19 mouse cellular contexts compared by ENCODE assay signal in genomic region chr5:76023011-76023773, GRCm38 (mm10). TPM values are rescaled to one million over a fixed set of nuclear protein-coding genes. Genes with fewer than 3 reads are reported as not detected.
A peak's percentile ranks its signal among the peaks of the same experiment; 100 is the strongest.
DNase-seq lines count a peak whose midpoint lies in the region; ATAC-seq and TF ChIP-seq lines count a peak whose summit lies in the region.
"Had no signal": no experiment of that assay in that cellular context is flagged by ENCODE, and none has a peak within 500 bp of the region (broad histone marks: within the 10 kb centered on the region; RNA-seq: fewer than 3 reads in every experiment).

No protein-coding gene starts in this region.

- H3K36me3 ChIP-seq in heart, embryonic 14.5 days (ENCODE audit: control insufficient read depth, insufficient read depth, low read length), result no peaks in the 10 kb centered on the region
- H3K36me3 ChIP-seq in lung, postnatal 0 days (ENCODE audit: insufficient read depth, low read length), result no peaks in the 10 kb centered on the region
- no peaks in the 10 kb centered on the region for H3K36me3 ChIP-seq in hindbrain, embryonic 14.5 days (replicated peaks; ENCODE audit: control insufficient read depth, insufficient read depth)
- no peaks in the 10 kb centered on the region for H3K36me3 ChIP-seq in midbrain, embryonic 10.5 days
- H3K36me3 ChIP-seq: embryonic facial prominence, embryonic 10.5 days; hindbrain, embryonic 15.5 days; liver, embryonic 12.5 days had no signal

- TF ChIP-seq EP300 in lung, postnatal 0 days (IDR thresholded peaks at IDR 0.05), result peak; percentile 57; the same call in 1 of the 2 replicates

- H3K27ac ChIP-seq in brown adipose tissue, adult 24 weeks (replicated peaks; ENCODE audit: low read depth, low read length), result peak overlapping the region; percentile 65
- peak overlapping the region; percentile 7 to 33; a peak in 1 of 4 replicates for H3K27ac ChIP-seq in heart, embryonic 14.5 days (replicated peaks in 1 of 2; ENCODE audit: control insufficient read depth in 1 of 2, insufficient read depth in 1 of 2, low read depth in 2 of 2, low read length in 2 of 2)
- no peak overlapping the region for H3K27ac ChIP-seq in lung, postnatal 0 days (ENCODE audit: low read length)
- H3K27ac ChIP-seq in hindbrain, embryonic 14.5 days, result no peak overlapping the region
- H3K27ac ChIP-seq in midbrain, embryonic 10.5 days (replicated peaks), result no peak overlapping the region
- H3K27ac ChIP-seq: embryonic facial prominence, embryonic 10.5 days; hindbrain, embryonic 15.5 days; liver, embryonic 12.5 days had no signal

- peaks cover 32% of the 10 kb centered on the region for H3K4me1 ChIP-seq in brown adipose tissue, adult 24 weeks (ENCODE audit: control insufficient read depth, insufficient read depth, insufficient read length, low read length)
- peaks cover 6 to 10% of the 10 kb centered on the region in 2 experiments; a peak in 3 of 4 replicates for H3K4me1 ChIP-seq in heart, embryonic 14.5 days (ENCODE audit: control insufficient read depth in 2 of 2, insufficient read depth in 2 of 2, low read length in 2 of 2)
- no peaks in the 10 kb centered on the region for H3K4me1 ChIP-seq in lung, postnatal 0 days (ENCODE audit: insufficient read depth, low read depth, low read length)
- H3K4me1 ChIP-seq in hindbrain, embryonic 14.5 days (replicated peaks; ENCODE audit: control insufficient read depth, insufficient read depth, low read length), result no peaks in the 10 kb centered on the region
- peaks cover 6% of the 10 kb centered on the region for H3K4me1 ChIP-seq in midbrain, embryonic 10.5 days
- H3K4me1 ChIP-seq: hindbrain, embryonic 15.5 days had no signal

- peak; percentile 94 for DNase-seq in heart, adult 11 months
- DNase-seq in heart, postnatal 25 days (ENCODE audit: low spot score), result no peak
- peak; percentile 30 for DNase-seq in lung, postnatal 0 days (ENCODE audit: low spot score)
- no peak for DNase-seq in hindbrain, embryonic 14.5 days (ENCODE audit: low spot score)
- no peak for DNase-seq in spleen, postnatal 14 days (ENCODE audit: low spot score in 2 of 2)
- no peak for DNase-seq in midbrain, embryonic 10.5 days (ENCODE audit: low spot score)
- DNase-seq: adrenal gland, postnatal 10 days; cerebellum, adult 11-12 months; cerebellum, postnatal 36 days; kidney, adult 8-10 months; midbrain, embryonic 14.5 days; right cerebral cortex, adult 18-20 months; thymus, adult 18-20 months had no signal

- WGBS in heart, embryonic 14.5 days, result 16% methylated on average over 14 of the region's 14 CpGs
- WGBS in lung, postnatal 0 days, result 26% methylated on average over 14 of the region's 14 CpGs
- WGBS in hindbrain, embryonic 14.5 days, result 81% methylated on average over 14 of the region's 14 CpGs
- 73% methylated on average over 14 of the region's 14 CpGs for WGBS in midbrain, embryonic 10.5 days

- H3K27me3 ChIP-seq in heart, embryonic 14.5 days (ENCODE audit: control insufficient read depth, insufficient read depth, low read length), result no peaks in the 10 kb centered on the region
- no peaks in the 10 kb centered on the region for H3K27me3 ChIP-seq in lung, postnatal 0 days (replicated peaks; ENCODE audit: insufficient read depth, low read length)
- no peaks in the 10 kb centered on the region for H3K27me3 ChIP-seq in hindbrain, embryonic 14.5 days (ENCODE audit: control insufficient read depth, insufficient read depth, low read length)
- no peaks in the 10 kb centered on the region for H3K27me3 ChIP-seq in midbrain, embryonic 10.5 days (ENCODE audit: low read depth, poor library complexity, severe bottlenecking)
- H3K27me3 ChIP-seq: hindbrain, embryonic 15.5 days had no signal

- H3K9me3 ChIP-seq in heart, embryonic 14.5 days (ENCODE audit: control insufficient read depth, low read length), result no peaks in the 10 kb centered on the region
- H3K9me3 ChIP-seq in lung, postnatal 0 days (ENCODE audit: low read length), result no peaks in the 10 kb centered on the region
- 0 out of 2 replicates have a peak, but pooled peaks cover 4% of the 10 kb centered on the region for H3K9me3 ChIP-seq in hindbrain, embryonic 14.5 days (ENCODE audit: control insufficient read depth, low read length)
- H3K9me3 ChIP-seq in midbrain, embryonic 10.5 days (replicated peaks), result no peaks in the 10 kb centered on the region
- H3K9me3 ChIP-seq: embryonic facial prominence, embryonic 10.5 days; hindbrain, embryonic 15.5 days; liver, embryonic 12.5 days had no signal

- H3K4me2 ChIP-seq in heart, embryonic 14.5 days (ENCODE audit: low read length), result peak overlapping the region; percentile 19
- H3K4me2 ChIP-seq in lung, postnatal 0 days (replicated peaks; ENCODE audit: low read depth, low read length), result no peak overlapping the region
- H3K4me2 ChIP-seq in hindbrain, embryonic 14.5 days (replicated peaks), result no peak overlapping the region
- H3K4me2 ChIP-seq: hindbrain, embryonic 15.5 days; liver, embryonic 12.5 days had no signal

- H3K9ac ChIP-seq in heart, embryonic 14.5 days (ENCODE audit: low read length), result no peak overlapping the region
- no peak overlapping the region for H3K9ac ChIP-seq in lung, postnatal 0 days (replicated peaks; ENCODE audit: low read depth)
- H3K9ac ChIP-seq in hindbrain, embryonic 14.5 days, result no peak overlapping the region
- H3K9ac ChIP-seq: hindbrain, embryonic 15.5 days; liver, embryonic 12.5 days had no signal

- intact Hi-C loops in heart, postnatal 25 days (cut with DNase I), result no loop called here

- H3K4me3 ChIP-seq in brown adipose tissue, adult 24 weeks (ENCODE audit: insufficient read depth, low read depth, low read length), result no peak overlapping the region
- no peak overlapping the region for H3K4me3 ChIP-seq in heart, embryonic 14.5 days (ENCODE audit: control insufficient read depth in 1 of 2, insufficient read depth in 1 of 2, low read depth in 1 of 2, low read length in 2 of 2)
- H3K4me3 ChIP-seq in lung, postnatal 0 days (ENCODE audit: low read depth, low read length), result no peak overlapping the region
- H3K4me3 ChIP-seq in hindbrain, embryonic 14.5 days (replicated peaks; ENCODE audit: low read length), result no peak overlapping the region
- H3K4me3 ChIP-seq in midbrain, embryonic 10.5 days, result no peak overlapping the region
- H3K4me3 ChIP-seq: embryonic facial prominence, embryonic 10.5 days; hindbrain, embryonic 15.5 days; liver, embryonic 12.5 days had no signal

- no peak for TF ChIP-seq CTCF in lung, postnatal 0 days (IDR thresholded peaks at IDR 0.05)

- no peak for ATAC-seq in heart, embryonic 14.5 days (ENCODE audit: insufficient number of reproducible peaks, insufficient read depth, low FRiP score, low read depth)
- no peak for ATAC-seq in lung, postnatal 0 days
- ATAC-seq in hindbrain, embryonic 14.5 days (ENCODE audit: low FRiP score), result no peak
- ATAC-seq: forebrain, embryonic 14.5 days; liver, embryonic 12.5 days had no signal

RNA-seq across cellular contexts. Expression of gene Kdr, which starts 44.9 kb away (rescaled TPM):
- total RNA-seq in heart, postnatal 25 days (2021), result 10 to 100 TPM; 88.8 to 99.1 TPM
- 22.0 and 39.9 TPM in 2 replicates for polyA plus RNA-seq in brown adipose tissue, adult 24 weeks (2012; ENCODE audit: insufficient read depth, insufficient read length, missing spikeins)
- polyA plus RNA-seq in heart, embryonic 14.5 days (2014; fragmentation: Nextera tagmentation; extraction: Ambion mirVana), result 44.3 and 44.5 TPM in 2 replicates
- polyA plus RNA-seq in lung, postnatal 0 days (2015; fragmentation: Nextera tagmentation; extraction: Ambion mirVana), result 46.4 and 69.4 TPM in 2 replicates
- 25.8 and 29.0 TPM in 2 replicates for polyA plus RNA-seq in hindbrain, embryonic 14.5 days (2014; fragmentation: Nextera tagmentation; extraction: Ambion mirVana)
- polyA plus RNA-seq in midbrain, embryonic 10.5 days (2016; fragmentation: Nextera tagmentation; extraction: Ambion mirVana), result 26.2 and 29.2 TPM in 2 replicates

Comparison
In these comparisons a context has a peak if more than half of its experiments do, and no peak if none do; other contexts are left out.
1. DNase-seq: peak in heart, adult 11 months (single experiment) and lung, postnatal 0 days (single experiment); none in heart, postnatal 25 days (single experiment), hindbrain, embryonic 14.5 days (single experiment), spleen, postnatal 14 days (0 of 2) and midbrain, embryonic 10.5 days (single experiment).
2. H3K27ac ChIP-seq: peak in brown adipose tissue, adult 24 weeks (single experiment) and heart, embryonic 14.5 days (2 of 2); none in lung, postnatal 0 days (single experiment), hindbrain, embryonic 14.5 days (single experiment) and midbrain, embryonic 10.5 days (single experiment).